Mouse (Mus musculus): Measurements from ENCODE around the gene Gm43064.
A peak's percentile ranks its signal among the peaks of the same experiment; 100 is the strongest.
"Not testable (repeated sequence)": the region's sequence is repeated elsewhere in the genome, so short reads cannot be mapped to it uniquely, and the experiment has no call there.

The Gm43064 gene

DNA sequence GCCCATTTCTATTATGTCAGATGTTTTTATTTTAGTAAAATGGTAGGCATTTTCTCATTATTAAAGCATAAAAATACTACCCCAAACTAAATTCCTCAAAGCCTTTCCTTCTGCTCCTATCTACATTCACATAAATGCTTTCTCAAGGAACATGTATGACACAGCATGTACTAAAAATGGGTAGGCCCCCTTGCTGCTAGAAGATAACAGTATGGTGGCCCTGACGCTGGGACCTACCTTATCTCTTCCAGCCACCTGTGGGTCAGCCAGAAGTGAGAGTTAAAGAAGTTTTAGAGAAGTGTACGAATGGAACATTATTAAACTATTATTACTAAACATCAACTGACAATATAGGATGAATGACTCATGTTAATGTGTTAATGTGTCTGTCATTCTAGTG lies 9.9 kb upstream of the Gm43064 start:
- no peak for DNase-seq (ENCODE audit: low read depth, low spot score)

GRCm38 (mm10) chr3:103801631-103802531 lies 7.5 kb upstream of the Gm43064 start:
- peak; percentile 94 for DNase-seq (ENCODE audit: low read depth, low spot score)

DNA sequence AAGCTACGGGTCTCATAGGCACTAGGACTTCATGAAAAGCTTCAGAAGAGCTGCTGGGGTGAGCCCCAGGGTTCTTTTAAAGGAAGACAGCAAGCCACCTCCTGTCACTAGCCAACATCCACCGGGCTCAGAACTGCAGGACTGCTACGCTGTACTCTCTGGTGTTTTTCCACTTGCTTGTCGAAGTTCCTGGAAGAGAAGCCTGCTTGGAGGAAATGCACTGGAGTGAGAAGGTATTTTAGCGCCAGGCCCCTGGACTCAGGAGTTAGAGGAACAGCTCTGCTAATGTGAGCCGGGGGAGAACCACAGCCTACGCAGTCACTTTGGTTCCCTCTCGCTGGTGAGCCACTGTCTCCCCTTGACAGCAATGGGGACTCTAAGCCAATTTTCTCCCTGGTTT lies 6.5 kb upstream of the Gm43064 start:
- no peak for DNase-seq (ENCODE audit: low read depth, low spot score)

DNA sequence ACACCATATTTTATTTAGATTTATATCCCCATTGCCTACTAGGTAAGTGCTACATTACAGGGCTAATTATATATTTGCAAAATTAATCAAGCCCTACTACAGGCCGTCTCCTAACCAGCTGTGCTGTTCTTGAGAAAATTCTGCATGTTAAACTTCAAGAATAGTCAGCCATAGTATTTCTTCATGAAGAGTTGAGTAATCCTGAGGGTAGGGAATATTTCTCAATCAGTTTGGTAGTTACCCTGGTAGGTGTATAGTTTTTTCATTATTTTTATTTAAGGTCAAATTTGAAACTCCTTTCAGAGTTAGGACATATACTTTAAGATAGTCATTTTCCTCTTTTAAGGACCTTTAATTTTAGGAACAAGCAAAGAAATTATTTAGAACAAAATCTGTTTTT lies 3.7 kb upstream of the Gm43064 start:
- DNase-seq (ENCODE audit: low read depth, low spot score) = no peak

- no peak for DNase-seq (ENCODE audit: low read depth, low spot score)
Observed at GRCm38 (mm10) chr3:103809799-103810150, 402 bp downstream of the Gm43064 start.

DNA sequence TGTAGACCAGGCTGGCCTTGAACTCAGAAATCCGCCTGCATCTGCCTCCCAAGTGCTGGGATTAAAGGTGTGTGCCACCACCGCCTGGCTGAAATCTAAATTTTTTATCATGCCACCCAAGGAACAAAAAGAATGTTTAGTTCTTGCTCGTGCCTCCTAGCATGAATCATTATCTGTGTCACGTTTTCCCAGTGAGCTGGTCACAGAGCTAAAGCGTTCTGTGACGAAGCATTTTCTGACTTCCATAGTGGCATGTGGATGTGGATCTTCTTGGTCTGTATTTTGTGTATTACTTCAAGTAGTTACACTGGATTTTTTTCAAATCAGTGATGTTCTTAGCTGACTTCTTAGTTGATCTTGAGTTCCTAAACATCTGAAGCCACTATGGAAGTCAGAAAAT lies 1.6 kb downstream of the Gm43064 start:
- DNase-seq (ENCODE audit: low read depth, low spot score) = no peak

- no peak for DNase-seq (ENCODE audit: low read depth, low spot score)
Observed at GRCm38 (mm10) chr3:103827548-103827947, 18.2 kb downstream of the Gm43064 start.

DNA sequence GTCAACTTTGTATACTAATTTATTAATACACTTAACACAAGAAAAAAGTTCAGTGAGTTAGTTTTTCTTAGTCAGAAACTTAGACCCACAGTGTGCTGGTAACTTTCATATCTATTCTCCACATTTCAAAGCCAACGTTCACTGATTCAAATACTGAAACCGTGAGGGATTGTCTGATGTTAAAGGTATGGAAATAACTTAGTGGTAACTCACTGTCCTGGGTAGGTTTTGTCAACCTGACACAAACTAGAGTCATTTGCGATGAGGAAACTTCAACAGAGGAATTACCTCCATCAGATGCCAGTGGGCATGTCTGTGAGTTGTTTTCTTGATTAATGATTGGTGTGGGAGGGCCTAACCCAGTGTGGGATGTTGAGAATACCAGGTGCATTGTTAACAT lies 19.7 kb downstream of the Gm43064 start:
- no peak for DNase-seq (ENCODE audit: low read depth, low spot score)

DNA sequence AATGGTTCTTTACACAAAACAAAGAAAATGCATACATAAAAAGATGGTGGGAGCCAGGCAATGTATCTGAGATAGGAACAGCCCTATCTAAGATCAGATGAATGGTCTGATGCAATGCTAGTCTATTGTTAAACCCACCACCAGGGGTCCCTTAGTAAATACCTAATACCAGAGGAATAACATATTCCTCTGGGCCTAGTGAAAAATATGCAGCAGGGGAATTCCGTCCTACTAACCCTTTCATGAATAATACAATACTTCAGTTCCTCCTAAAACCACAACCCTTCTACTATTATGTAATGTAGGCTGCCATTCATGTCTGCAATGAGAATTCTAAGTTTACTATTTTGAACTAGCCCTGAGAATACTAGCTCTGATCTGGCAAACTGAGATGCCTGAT lies 21.3 kb downstream of the Gm43064 start:
- not testable (repeated sequence) for DNase-seq (ENCODE audit: low read depth, low spot score)

DNA sequence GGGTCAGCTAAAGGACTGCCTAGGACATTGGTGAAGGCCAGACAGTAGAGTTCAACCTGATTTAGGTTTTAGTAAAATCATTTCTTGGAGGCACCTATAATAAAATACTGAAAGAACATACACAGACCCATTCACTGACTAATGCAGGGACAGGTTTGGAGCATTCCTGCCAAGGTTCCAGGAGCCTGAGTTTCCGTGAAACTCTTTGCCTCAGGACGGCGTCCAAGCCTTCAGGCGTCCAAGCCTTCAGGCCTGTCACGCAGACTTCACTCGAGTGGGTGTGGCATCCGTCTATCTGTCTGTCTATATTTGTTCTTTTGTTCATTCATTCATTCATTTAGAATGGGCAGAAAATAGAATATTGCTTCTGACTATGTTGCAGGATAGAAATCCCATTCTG lies 21.8 kb downstream of the Gm43064 start:
- DNase-seq (ENCODE audit: low read depth, low spot score) = no peak

DNA sequence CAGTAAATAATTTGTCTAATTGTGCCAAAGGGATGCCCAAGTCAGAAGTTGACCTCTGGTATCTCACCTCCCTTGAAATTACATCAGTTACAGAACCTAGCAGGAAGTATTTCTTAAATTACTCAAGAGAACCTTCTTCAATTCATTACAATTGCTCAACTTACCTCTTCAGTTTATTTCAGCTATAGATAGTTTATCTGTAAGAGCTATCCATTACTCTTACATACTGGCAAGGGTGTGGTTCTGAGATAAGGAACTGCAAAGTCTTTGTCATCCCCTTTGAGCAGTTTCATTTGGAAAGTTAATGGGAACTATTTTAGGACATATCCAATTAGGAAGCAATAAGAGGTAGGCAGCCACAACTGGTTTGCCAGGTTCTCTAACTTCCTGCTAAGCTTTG lies 23.1 kb downstream of the Gm43064 start, which contains the start of gene Bcl2l15:
Gene Bcl2l15, plus strand, starts transcription at position 176 of the 400 bp plus-strand sequence.
- no peak for DNase-seq (ENCODE audit: low read depth, low spot score)

DNA sequence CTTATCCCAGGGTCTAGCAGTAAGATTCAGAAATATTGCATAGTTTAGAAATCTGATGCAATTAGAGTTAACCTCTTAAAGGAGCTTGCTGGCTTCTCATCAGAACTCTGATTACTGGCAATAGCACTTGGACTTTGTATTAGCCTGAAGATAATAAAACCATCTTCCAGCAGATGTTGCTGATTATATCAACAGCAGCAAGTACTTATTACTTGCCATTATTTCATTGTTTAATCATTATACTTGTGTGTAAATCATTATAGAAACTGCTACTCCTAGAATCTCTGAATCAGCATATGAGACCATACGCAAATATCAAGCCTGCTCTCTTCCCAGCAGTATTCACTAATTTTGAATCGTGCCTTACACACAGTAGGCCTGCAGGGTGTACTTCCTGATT lies 24.6 kb downstream of the Gm43064 start:
- no peak for DNase-seq (ENCODE audit: low read depth, low spot score)

- no peak for DNase-seq (ENCODE audit: low read depth, low spot score)
Observed at GRCm38 (mm10) chr3:103835272-103835950, 26.0 kb downstream of the Gm43064 start.

DNA sequence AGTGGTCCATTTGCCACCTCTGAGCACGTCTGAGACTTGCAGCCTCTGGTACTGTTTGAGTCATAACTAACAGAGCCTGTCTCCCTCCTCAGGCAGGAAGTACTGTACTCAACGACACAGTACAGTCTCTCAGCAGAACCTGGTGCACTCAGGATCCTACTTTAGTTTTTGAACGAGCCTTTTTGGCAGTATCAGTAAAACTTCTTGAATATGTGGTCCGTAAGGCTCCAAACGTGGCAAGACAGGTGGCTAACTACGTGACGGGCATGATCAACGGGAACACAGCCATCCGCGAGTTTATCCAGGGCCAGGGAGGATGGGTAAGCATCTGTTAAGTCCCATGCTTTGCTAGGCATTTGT lies 26.6 kb downstream of the Gm43064 start:
- no peak for DNase-seq (ENCODE audit: low read depth, low spot score)

DNA sequence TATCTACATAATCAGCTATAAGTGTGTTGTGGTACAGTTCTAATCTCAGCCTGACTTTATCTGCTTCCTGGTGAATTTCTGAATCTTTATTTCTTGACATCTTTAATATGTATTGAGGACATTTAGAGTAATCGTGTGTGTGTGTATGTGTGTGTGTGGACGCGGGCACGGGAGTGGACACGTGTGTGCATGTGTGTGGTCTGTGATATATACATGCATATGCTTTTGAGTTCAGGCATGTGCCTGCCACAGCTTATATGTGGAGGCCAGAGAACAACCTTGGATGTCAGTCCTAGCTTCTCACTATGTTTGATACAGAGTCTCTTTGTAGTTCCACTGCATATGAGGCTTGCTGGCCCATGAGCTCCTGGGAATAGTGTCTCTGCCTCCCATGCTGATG lies 27.1 kb downstream of the Gm43064 start:
- no peak for DNase-seq (ENCODE audit: low read depth, low spot score)

GRCm38 (mm10) chr3:103839711-103840110 lies 30.3 kb downstream of the Gm43064 start:
- no peak for DNase-seq (ENCODE audit: low read depth, low spot score)

DNA sequence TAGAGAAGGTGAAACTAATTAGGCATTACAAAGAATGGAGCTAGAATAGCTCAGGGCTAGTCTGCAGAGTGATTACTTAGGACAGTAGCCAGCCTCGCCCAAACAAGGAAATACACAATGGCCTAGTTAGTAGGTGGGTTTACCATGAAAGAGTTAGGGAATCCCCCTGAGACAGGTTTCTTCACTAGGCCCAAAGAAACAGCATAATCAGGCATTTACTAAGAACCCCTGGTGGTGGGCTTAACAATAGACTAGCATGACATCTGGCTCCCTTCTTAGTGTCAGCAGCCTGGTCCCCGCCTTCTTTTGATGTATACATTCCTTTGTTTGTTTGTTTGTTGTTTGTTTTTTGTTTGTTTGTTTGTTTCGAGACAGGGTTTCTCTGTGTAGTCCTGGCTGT lies 30.8 kb downstream of the Gm43064 start:
- DNase-seq (ENCODE audit: low read depth, low spot score) = not testable (repeated sequence)

DNA sequence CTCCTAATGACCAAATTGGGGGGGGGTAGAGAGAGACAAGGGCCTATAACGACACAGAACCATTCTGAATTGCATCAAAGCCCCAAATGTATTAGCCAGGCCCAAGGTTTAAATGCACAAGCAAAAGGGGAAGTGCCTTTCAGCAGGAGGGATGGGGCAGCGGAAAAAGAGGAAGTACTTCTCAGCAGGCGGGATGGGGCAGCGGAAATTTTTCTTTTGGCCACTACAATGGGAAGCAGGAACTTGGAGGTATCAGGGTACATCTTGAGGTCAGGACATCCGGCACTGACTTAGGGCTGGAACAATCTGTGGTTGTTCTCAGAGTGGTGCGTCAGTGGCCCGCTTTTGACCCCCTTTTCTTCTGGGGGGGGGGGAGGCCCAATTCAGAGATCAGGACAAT lies 31.6 kb downstream of the Gm43064 start:
- DNase-seq (ENCODE audit: low read depth, low spot score) = not testable (repeated sequence)

DNA sequence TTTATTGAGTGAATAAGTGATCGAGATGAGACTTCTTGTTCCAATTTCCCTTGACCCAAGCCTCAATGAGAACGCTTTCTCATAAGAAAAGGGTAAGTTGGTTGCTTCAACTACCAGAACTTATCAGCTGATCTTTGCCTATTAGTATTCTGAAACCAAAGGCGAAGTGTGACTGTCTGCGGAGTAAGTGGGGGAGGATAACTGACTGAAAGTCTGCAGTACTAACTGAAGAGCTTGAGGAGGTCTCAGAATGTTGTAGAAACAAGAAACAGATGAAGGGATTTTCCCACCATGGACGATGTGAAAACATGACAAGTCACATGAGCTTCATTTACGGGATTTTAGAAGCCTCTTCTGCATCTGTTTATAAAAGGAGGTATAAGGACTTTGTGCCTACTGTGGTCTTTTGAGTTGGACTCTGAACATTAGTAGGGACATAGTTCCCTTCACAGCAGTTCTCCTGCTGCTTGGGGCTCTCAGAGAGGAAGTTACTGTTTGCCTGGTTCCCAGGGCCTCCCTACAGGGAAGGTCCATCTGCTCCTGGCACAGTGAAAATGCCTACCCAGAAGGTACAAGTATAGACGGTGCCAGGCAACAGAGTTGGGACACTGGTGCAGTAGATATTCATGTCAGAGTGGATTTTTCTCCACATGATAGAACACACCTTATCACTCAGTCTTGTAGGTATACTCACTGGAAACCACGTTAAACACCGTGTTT lies 41.4 kb downstream of the Gm43064 start:
- no peak for DNase-seq (ENCODE audit: low read depth, low spot score)

DNA sequence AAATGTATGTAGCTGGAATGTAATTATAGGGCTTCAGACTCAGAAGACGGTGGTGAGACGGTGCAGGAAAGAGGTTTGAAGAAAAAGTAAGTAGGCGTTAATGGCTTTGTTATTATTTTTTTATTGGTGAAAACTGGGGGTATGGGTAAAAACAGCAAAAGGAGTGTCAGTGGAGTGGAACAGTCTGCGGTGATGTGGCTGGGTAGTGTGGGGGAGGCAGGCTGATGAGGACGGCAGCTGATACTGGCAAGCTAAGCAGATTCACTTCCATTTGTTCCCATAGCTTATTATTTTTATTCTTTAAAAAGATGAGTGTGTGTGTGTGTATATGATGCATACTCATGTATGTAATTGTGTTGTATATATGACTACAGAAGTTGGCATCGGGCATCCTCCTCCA lies 42.1 kb downstream of the Gm43064 start:
- DNase-seq (ENCODE audit: low read depth, low spot score) = no peak

- DNase-seq (ENCODE audit: low read depth, low spot score) = no peak
Observed at GRCm38 (mm10) chr3:103851882-103852281, 42.5 kb downstream of the Gm43064 start.

DNA sequence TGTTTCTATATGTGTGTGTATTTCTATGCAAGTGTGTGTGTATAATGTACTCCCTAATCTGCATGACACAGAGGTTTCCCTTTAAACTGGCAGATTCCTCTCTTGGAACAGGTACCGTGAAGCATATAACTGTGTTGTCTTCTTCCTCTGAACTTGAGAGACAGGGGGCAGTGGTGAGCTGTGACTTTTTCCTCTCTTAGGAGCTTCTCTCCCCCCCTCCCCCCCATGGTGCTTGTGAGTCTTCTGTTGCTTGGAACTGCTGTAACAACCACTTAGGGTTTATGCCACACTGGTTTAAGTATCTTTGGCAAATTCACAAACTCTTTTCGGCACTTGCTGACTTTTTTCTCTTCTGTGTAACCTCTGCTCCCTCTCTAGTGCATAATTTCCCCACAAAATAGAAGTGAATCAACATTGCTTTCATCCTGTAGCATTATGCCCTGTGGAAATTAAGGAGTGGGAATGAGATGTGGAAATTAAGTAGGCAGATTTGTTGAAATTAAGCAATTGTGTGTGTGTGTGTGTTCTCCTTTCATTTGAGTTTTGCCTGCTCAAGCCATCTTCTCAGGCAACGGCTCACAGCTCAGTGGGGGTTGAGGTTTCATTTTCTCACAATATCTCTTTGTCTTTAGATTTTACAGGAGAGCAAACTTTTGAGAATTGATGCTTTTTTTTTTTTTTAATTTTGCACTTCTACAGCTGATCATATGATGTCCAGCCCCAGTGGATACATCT lies 43.4 kb downstream of the Gm43064 start:
- DNase-seq (ENCODE audit: low read depth, low spot score) = peak; percentile 25

Measured in skeletal muscle tissue, adult 2 months (tissue).